Mouse (Mus musculus) thymus, postnatal 36 days (tissue): Measurements from ENCODE around the gene Mylk4.

ENCODE experiments used
- DNase-seq, 2 experiments: peaks; one replicate each; pipeline ENCODE4 v3.0.0; 2022; ENCODE audit warnings: mixed read lengths in 2 of 2

The Mylk4 gene

GRCm38 (mm10) chr13:32783816-32784215 is at the start of gene Mylk4:
Gene Mylk4 (minus strand): TSS chr13:32783954.
- no peak for DNase-seq

- no peak for DNase-seq
Observed at GRCm38 (mm10) chr13:32833237-32833636, 49.5 kb upstream of the Mylk4 start.

- no peak for DNase-seq
Observed at GRCm38 (mm10) chr13:32832776-32833175, 49.0 kb upstream of the Mylk4 start.

GRCm38 (mm10) chr13:32831505-32832273 is 47.9 kb upstream of the Mylk4 start:
- no peak for DNase-seq

GRCm38 (mm10) chr13:32828886-32829285 is 45.1 kb upstream of the Mylk4 start:
- no peak for DNase-seq

- peak; percentile 62 to 69 for DNase-seq
Observed at GRCm38 (mm10) chr13:32827951-32828350, 44.2 kb upstream of the Mylk4 start.

GRCm38 (mm10) chr13:32827111-32827822 is 43.5 kb upstream of the Mylk4 start:
- no peak for DNase-seq

- DNase-seq = no peak
Observed at GRCm38 (mm10) chr13:32825546-32825945, 41.8 kb upstream of the Mylk4 start.

GRCm38 (mm10) chr13:32824377-32825330 is 40.9 kb upstream of the Mylk4 start:
- no peak for DNase-seq

GRCm38 (mm10) chr13:32823126-32823525 is 39.4 kb upstream of the Mylk4 start:
- no peak for DNase-seq

- no peak for DNase-seq
Observed at GRCm38 (mm10) chr13:32821671-32822070, 37.9 kb upstream of the Mylk4 start.

- no peak for DNase-seq
Observed at GRCm38 (mm10) chr13:32819926-32820325, 36.2 kb upstream of the Mylk4 start.

- DNase-seq = no peak
Observed at GRCm38 (mm10) chr13:32819241-32819640, 35.5 kb upstream of the Mylk4 start.

GRCm38 (mm10) chr13:32807624-32808023 is 23.9 kb upstream of the Mylk4 start:
- no peak for DNase-seq

GRCm38 (mm10) chr13:32806820-32807219 is 23.1 kb upstream of the Mylk4 start:
- DNase-seq = no peak

GRCm38 (mm10) chr13:32803701-32804345 is 20.1 kb upstream of the Mylk4 start:
- DNase-seq = no peak

GRCm38 (mm10) chr13:32802259-32803081 is 18.7 kb upstream of the Mylk4 start, which contains the start of gene D930007J09Rik:
Gene D930007J09Rik (minus strand): TSS chr13:32802849.
- DNase-seq = peak; percentile 38 to 63

- DNase-seq = peak; percentile 92 to 96
Observed at GRCm38 (mm10) chr13:32801693-32802221, 18.0 kb upstream of the Mylk4 start, which contains the start of gene Wrnip1. Gene Wrnip1 (plus strand): TSS chr13:32802038.

- peak; percentile 26 to 45 for DNase-seq
Observed at GRCm38 (mm10) chr13:32800859-32801258, 17.1 kb upstream of the Mylk4 start.

GRCm38 (mm10) chr13:32799131-32799530 is 15.4 kb upstream of the Mylk4 start:
- no peak for DNase-seq

- no peak for DNase-seq
Observed at GRCm38 (mm10) chr13:32797085-32797484, 13.3 kb upstream of the Mylk4 start.
